Mouse (Mus musculus): ENCODE measurements around the gene Bcl9l. TPM values are rescaled to one million over a fixed set of nuclear protein-coding genes. Genes with fewer than 3 reads are reported as not detected.

The Bcl9l gene
- polyA plus RNA-seq, 1 experiment from 2014 or later: 10.2 TPM

DNA sequence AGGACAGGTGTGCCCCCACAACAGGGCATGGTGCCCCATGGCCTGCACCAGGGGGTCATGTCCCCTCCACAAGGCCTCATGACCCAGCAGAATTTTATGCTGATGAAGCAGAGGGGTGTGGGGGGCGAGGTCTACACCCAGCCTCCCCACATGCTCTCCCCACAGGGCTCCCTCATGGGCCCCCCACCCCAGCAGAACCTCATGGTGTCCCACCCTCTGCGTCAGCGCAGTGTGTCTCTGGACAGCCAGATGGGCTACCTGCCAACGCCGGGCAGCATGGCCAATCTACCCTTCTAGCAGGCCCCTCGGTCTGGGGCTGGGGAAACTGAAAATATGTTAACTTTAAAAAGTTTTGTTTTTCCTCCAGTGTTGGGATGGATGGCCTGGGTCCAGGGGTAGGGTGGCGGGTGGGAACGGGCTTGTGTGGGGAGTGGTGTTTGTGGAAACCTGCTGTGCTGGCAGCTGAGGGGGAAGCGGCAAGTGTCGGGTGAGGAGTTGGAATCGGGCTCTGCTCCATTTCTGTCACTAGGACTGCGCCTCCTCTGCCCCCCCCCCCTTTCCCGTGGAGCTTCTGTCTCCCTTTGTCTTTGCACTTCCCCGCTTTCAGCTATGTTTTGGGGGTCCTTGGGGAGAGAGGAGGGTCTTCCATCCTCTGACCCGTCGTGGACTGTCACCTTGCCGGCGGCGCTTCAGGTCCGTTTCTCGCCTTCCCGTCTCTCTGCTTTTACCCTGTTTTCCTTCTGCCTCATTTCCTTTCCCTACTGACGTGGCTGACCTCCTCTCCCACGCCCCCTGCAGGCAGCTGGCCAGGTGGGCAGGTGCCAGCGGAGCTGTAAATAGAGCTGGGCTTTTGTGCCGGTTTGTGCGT lies 27.1 kb downstream of the Bcl9l start:
- Histone ChIP-seq H3K9me3 (no peaks in the 10 kb centered on the region), H3K4me2 (replicated peaks) (peak overlapping the region; percentile 50), H3K9ac (replicated peaks) (peak overlapping the region; percentile 37; the same call in 1 of the 2 replicates), H3K36me3 (peaks cover 41% of the 10 kb centered on the region), H3K27me3 (peaks cover 13% of the 10 kb centered on the region), H3K27ac (replicated peaks) (no peak overlapping the region), H3K4me1 (peaks cover 16% of the 10 kb centered on the region), H3K4me3 (peak overlapping the region; percentile 29)
- WGBS: 12% methylated on average over 24 of the region's 27 CpGs
- peak; percentile 47; the same call in 1 of the 2 replicates for ATAC-seq (ENCODE audit: low FRiP score, low read depth)

DNA sequence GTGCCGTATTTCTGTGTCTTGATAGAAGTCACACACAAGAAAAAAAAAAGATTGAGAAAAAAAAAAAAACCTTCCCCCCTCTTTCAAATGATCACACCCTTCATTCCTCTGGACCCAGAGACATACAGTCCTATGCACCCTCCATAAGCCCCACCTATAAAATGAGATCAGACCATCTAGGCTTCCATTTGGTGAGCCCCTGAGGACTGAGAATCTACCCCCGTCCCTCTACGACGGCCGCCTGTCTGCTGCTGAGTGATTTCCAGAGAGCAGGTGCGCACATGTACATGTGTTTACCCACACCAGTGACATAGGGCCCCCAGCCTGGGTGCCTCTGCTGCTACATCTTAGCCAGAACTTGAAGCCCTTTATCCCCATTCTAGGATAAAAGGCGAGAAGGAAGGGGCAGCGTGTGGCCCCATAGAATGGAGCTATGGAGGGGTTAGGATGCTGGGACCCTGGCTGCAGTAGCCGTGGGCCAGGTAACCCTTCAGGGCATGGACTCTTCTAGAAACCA lies 27.8 kb downstream of the Bcl9l start:
- H3K9ac ChIP-seq (replicated peaks): no peak overlapping the region
- ATAC-seq (ENCODE audit: low FRiP score, low read depth): no peak
- H3K4me2 ChIP-seq (replicated peaks): peak overlapping the region; percentile 50
- H3K27me3 ChIP-seq: peaks cover 13% of the 10 kb centered on the region
- no peaks in the 10 kb centered on the region for H3K9me3 ChIP-seq
- 33% methylated on average over 9 of the region's 9 CpGs for WGBS
- peaks cover 16% of the 10 kb centered on the region for H3K4me1 ChIP-seq
- no peak overlapping the region for H3K4me3 ChIP-seq
- peaks cover 36% of the 10 kb centered on the region for H3K36me3 ChIP-seq
- H3K27ac ChIP-seq (replicated peaks): no peak overlapping the region

DNA sequence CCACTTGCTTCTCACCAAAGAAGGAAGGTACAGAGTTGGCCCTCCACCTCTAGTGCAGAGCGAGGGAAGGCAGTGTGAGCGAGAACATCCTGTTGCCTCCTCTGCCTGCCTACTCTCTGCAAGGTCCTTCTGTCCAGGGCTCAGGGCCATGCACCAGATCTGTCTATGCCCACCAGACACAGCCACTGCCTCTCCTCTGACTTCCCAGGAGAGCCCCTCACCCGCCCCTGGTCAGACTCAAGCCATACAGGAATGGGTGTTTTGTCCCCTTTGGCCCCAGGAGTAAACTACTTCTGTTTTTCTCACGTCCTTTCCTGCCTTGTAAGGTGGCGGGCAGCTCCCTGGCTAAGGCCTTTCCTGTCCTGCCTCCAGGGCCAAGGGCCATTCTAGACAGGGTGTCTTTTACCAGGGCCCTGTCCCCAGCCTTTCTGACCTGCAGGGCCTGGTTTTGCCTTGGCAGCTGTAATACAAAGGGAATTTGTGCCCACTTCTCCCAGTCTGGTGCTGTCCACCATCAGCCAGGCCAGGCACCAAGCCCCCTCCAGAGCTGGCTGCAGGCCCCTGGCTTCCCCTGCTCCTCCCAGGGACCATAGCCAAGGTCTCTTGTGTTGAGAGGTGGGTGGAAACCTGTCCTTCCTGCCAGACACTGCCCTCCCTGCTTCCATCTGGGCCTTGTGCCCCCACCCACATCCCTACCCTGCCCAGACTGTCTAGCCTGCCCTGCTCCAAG lies 28.4 kb downstream of the Bcl9l start:
- peaks cover 13% of the 10 kb centered on the region for H3K27me3 ChIP-seq
- H3K4me3 ChIP-seq: no peak overlapping the region
- H3K27ac ChIP-seq (replicated peaks): no peak overlapping the region
- no peaks in the 10 kb centered on the region for H3K9me3 ChIP-seq
- no peak overlapping the region for H3K9ac ChIP-seq (replicated peaks)
- H3K36me3 ChIP-seq: peaks cover 30% of the 10 kb centered on the region
- no peak for ATAC-seq (ENCODE audit: low FRiP score, low read depth)
- H3K4me1 ChIP-seq: peaks cover 11% of the 10 kb centered on the region
- WGBS: 76% methylated on average over 5 of the region's 5 CpGs
- H3K4me2 ChIP-seq (replicated peaks): no peak overlapping the region

DNA sequence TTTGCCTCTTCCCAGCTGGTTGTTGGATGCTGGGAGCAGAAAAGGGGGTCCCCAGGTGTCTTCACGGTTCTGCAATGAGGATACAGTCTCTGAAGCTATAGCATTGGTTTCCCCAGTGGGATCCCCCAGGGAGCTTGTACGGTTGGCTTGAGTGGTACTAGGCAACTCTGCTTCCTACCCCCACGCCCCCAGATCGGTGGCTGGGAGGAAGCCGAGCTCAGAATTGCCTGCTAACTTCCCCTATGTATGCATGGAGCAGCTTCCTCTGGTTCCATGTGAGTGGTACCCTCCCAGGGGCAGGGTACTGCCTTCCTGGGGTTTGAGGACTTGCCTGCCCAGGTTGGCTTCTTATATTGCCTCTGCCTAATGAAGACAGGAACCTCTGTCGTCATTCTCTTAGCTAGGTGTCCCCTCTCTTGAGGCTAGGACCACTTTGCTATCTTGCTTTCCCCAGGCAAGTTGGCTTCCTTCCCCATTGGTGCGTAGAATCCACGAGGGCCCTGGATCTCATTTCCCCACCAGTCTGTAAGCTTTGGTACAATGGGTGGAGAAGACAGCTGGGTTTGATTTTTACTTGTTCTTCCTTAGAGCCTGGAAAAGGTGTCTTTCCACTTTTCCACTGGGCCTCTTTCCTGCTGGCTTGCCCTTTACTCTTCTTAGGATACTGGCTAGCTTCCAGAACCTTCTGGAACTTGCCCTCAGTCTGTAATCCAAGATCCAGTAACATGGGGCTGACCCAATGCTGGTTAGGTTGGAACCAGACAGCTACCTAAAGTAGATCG lies 29.5 kb downstream of the Bcl9l start:
- H3K4me2 ChIP-seq (replicated peaks): no peak overlapping the region

DNA sequence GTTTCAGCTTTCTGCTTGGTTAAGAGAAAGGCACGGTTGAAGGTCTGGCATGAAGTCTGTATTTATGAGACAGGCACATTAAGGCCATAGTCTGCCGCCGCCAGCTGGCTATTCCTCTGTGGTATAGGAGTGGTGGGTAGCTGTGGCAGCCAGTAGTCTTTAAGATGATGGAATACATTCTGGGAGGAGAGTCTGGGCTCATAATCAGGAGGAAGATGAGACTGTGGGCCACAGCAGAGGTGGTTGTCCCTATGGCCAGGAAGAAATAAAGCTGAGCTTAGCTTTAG lies 30.0 kb downstream of the Bcl9l start:
- 87% methylated on average over 3 of the region's 3 CpGs for WGBS
- ATAC-seq (ENCODE audit: low FRiP score, low read depth): no peak
- H3K9ac ChIP-seq (replicated peaks): no peak overlapping the region
- H3K4me2 ChIP-seq (replicated peaks): no peak overlapping the region
- peaks cover 13% of the 10 kb centered on the region for H3K27me3 ChIP-seq
- peaks cover 14% of the 10 kb centered on the region for H3K36me3 ChIP-seq
- H3K9me3 ChIP-seq: no peaks in the 10 kb centered on the region
- H3K27ac ChIP-seq (replicated peaks): no peak overlapping the region
- H3K4me1 ChIP-seq: peaks cover 11% of the 10 kb centered on the region
- H3K4me3 ChIP-seq: no peak overlapping the region

More for the DNA sequence above, 29.5 kb downstream of the Bcl9l start:
- no peak overlapping the region for H3K4me3 ChIP-seq
- peaks cover 13% of the 10 kb centered on the region for H3K27me3 ChIP-seq
- no peaks in the 10 kb centered on the region for H3K9me3 ChIP-seq
- ATAC-seq (ENCODE audit: low FRiP score, low read depth): no peak
- H3K4me1 ChIP-seq: peaks cover 11% of the 10 kb centered on the region
- 86% methylated on average over 9 of the region's 9 CpGs for WGBS
- no peak overlapping the region for H3K27ac ChIP-seq (replicated peaks)
- H3K36me3 ChIP-seq: peaks cover 19% of the 10 kb centered on the region
- no peak overlapping the region for H3K9ac ChIP-seq (replicated peaks)

DNA sequence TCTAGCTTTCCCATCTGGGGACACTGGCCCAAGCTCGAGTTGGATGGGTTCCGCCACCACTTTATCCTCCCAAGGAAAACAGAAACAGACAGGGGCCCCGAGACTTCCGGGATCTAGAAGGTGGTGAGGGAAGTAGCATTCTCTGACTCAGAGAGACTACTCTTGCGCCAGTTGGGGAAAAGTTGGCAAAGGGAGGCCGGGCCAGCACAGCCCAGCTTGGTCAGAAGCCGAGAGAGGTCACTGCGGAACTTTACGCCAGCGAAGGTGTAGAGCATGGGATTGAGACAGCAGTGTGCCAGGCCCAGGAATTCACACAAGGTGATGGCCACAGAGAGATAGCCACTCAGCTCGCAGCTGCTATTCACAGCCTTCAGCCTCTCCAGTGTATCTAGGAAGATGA lies 30.5 kb downstream of the Bcl9l start:
- H3K9me3 ChIP-seq: no peaks in the 10 kb centered on the region
- no peak overlapping the region for H3K4me2 ChIP-seq (replicated peaks)
- peaks cover 11% of the 10 kb centered on the region for H3K4me1 ChIP-seq
- WGBS: 89% methylated on average over 11 of the region's 11 CpGs
- peaks cover 13% of the 10 kb centered on the region for H3K27me3 ChIP-seq
- no peak overlapping the region for H3K27ac ChIP-seq (replicated peaks)
- H3K36me3 ChIP-seq: peaks cover 9% of the 10 kb centered on the region
- no peak overlapping the region for H3K4me3 ChIP-seq
- no peak for ATAC-seq (ENCODE audit: low FRiP score, low read depth)
- H3K9ac ChIP-seq (replicated peaks): no peak overlapping the region

DNA sequence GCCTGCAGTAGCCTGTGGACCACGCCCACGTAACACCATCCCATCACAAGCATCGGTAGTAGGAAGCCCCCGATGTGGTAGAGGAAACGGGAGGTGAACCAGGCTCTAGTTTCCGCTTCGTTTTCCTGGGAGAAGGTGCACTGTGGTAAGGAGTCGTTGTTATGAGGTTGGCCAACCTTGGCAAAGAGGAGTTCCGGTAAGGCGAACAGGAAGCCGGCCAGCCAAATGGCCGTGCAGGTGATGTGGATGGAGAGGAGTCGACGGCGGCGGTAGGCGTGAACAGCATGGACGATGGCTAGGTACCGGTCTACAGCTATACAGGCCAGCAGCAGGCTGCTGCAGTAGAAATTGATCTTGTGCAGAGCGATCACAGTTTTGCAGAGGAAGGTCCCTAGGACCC lies 31.0 kb downstream of the Bcl9l start:
- no peak for ATAC-seq (ENCODE audit: low FRiP score, low read depth)
- no peak overlapping the region for H3K27ac ChIP-seq (replicated peaks)
- H3K4me3 ChIP-seq: no peak overlapping the region
- H3K4me1 ChIP-seq: peaks cover 11% of the 10 kb centered on the region
- H3K27me3 ChIP-seq: peaks cover 10% of the 10 kb centered on the region
- H3K9ac ChIP-seq (replicated peaks): no peak overlapping the region
- no peaks in the 10 kb centered on the region for H3K9me3 ChIP-seq
- H3K36me3 ChIP-seq: peaks cover 4% of the 10 kb centered on the region; the same call in 1 of the 2 replicates
- 84% methylated on average over 20 of the region's 20 CpGs for WGBS
- H3K4me2 ChIP-seq (replicated peaks): no peak overlapping the region

DNA sequence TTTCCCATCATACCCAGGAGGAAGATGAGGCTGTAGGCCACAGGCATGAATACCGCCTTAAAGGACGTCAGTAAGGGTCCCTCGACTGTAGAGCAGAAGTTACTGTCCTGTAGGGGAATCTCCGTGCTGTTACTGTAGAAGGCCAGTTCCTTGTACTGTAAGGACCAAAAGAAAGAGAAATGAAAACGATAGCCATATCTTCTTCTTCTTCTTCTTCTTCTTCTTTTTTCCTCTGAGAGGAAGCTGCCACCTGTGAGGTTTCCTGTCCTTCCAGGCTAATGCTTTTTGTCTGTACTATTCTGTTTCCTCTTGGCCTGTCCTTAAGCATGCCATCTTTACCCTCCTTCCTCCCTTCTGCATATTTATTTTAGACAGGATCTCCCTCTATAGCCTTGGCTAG lies 31.5 kb downstream of the Bcl9l start:
- Histone ChIP-seq H3K27ac (replicated peaks) (no peak overlapping the region), H3K4me3 (no peak overlapping the region), H3K4me2 (replicated peaks) (no peak overlapping the region), H3K27me3 (peaks cover 5% of the 10 kb centered on the region), H3K36me3 (no peaks in the 10 kb centered on the region), H3K4me1 (peaks cover 10% of the 10 kb centered on the region), H3K9ac (replicated peaks) (no peak overlapping the region), H3K9me3 (no peaks in the 10 kb centered on the region)
- no peak for ATAC-seq (ENCODE audit: low FRiP score, low read depth)
- 89% methylated on average over 5 of the region's 5 CpGs for WGBS

DNA sequence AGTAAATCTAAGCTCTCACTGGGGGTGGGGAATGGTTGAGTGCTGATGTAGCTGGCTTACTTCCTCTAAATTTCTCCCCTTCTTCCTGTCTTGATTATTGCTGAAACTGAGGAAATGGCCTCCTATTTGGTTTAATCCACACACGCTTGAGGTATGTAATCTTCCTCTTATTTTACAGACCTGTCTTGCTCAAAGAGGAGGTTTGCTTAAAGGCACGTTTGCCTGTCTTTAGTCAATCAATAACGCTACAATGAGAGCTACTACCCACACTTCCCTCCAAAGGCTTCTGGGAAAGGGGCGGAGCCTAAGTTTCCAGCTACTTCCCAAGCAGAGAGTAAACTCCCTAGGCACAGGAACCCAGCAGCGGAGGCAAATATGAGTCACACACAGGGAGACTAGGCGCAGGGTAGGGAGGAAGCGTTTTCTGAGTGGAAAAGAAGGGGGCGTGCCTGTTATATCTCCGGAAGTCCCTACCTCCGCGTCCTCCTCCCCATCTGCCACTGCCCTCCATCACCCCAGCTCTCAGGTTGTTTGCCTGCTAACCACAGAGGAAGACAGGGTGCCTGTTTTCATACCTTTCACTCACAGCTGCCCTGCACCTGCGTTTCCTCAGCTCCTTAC lies 32.6 kb downstream of the Bcl9l start:
- ATAC-seq (ENCODE audit: low FRiP score, low read depth): no peak
- no peaks in the 10 kb centered on the region for H3K27me3 ChIP-seq
- 71% methylated on average over 12 of the region's 12 CpGs for WGBS

DNA sequence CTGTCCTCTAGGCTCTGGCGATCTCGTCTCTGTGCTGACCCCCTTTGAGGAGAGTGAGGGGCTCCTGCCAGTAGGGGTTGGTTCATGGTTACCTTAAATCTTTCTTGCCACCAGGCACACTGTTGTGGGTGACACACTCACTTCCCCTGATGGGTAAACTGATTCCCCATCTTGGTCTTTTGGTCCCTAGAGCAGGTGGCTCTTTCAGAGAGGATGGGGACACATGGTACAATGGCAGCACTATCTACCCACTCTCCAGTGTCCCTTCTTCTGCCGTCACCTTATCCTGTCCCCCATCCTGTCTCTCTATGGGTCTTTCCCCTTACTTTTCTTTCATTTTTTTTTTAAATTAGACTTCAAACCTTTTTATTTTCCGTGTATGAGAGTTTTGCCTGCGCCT lies 33.3 kb downstream of the Bcl9l start:
- Histone ChIP-seq H3K9ac (replicated peaks) (no peak overlapping the region), H3K27me3 (no peaks in the 10 kb centered on the region), H3K4me3 (no peak overlapping the region), H3K9me3 (no peaks in the 10 kb centered on the region), H3K4me1 (no peaks in the 10 kb centered on the region), H3K4me2 (replicated peaks) (no peak overlapping the region), H3K36me3 (no peaks in the 10 kb centered on the region), H3K27ac (replicated peaks) (no peak overlapping the region)
- no peak for ATAC-seq (ENCODE audit: low FRiP score, low read depth)
- WGBS: 91% methylated on average over 5 of the region's 5 CpGs

More for the DNA sequence above, 32.6 kb downstream of the Bcl9l start:
- H3K9me3 ChIP-seq: no peaks in the 10 kb centered on the region
- H3K4me1 ChIP-seq: no peaks in the 10 kb centered on the region
- no peak overlapping the region for H3K4me2 ChIP-seq (replicated peaks)
- no peaks in the 10 kb centered on the region for H3K36me3 ChIP-seq
- H3K9ac ChIP-seq (replicated peaks): no peak overlapping the region
- H3K4me3 ChIP-seq: no peak overlapping the region
- H3K27ac ChIP-seq (replicated peaks): no peak overlapping the region

DNA sequence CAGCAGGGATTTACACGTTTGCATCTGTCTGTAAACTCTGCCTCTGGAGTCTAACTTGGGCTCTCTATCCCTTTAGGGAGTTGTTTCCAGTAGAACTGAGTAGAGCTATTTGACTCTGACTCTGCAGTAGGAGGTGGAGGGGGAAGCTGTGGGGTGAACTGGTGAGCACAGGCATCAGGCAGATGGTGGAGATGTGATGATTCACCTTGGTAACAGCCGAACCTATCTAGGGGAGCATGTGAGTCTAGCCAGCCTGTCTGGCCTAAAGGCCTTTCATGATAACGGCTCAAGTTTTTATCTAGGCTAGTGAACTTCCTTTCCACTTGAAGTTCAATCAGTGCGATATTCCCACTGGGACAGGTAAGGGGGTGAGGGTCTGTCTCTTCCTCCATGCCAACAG lies 34.7 kb downstream of the Bcl9l start:
- no peaks in the 10 kb centered on the region for H3K36me3 ChIP-seq
- ATAC-seq (ENCODE audit: low FRiP score, low read depth): no peak
- no peaks in the 10 kb centered on the region for H3K9me3 ChIP-seq
- H3K27me3 ChIP-seq: no peaks in the 10 kb centered on the region
- WGBS: 73% methylated on average over 4 of the region's 4 CpGs
- no peak overlapping the region for H3K27ac ChIP-seq (replicated peaks)
- no peak overlapping the region; the same call in 1 of the 2 replicates for H3K9ac ChIP-seq (replicated peaks)
- no peak overlapping the region for H3K4me2 ChIP-seq (replicated peaks)
- no peak overlapping the region for H3K4me3 ChIP-seq
- no peaks in the 10 kb centered on the region for H3K4me1 ChIP-seq
